Mouse (Mus musculus): ENCODE results near the gene Zbtb2.

The Zbtb2 gene

GRCm38 (mm10) chr10:4325562-4325961 lies 62.3 kb downstream of the Zbtb2 start:
- no peak for DNase-seq

- no peak for DNase-seq
Measured at GRCm38 (mm10) chr10:4323885-4324284, 64.0 kb downstream of the Zbtb2 start.

All from retina, postnatal 1 day (tissue).